Mouse (Mus musculus) central nervous system, embryonic 14 days (tissue): ENCODE results near the gene Hey2. TPM values are rescaled to one million over a fixed set of nuclear protein-coding genes. Genes with fewer than 3 reads are reported as not detected.

ENCODE experiments used
- polyA plus RNA-seq: library from polyadenylated mRNA; depleted of rRNA; stranded (reverse); fragments of >200 nt; gene quantifications from 2 replicates; pipeline ENCODE4 v1.2.3, GENCODE M21; 2012; rRNA removed

The Hey2 gene
- 9.1 and 9.6 TPM in 2 replicates for polyA plus RNA-seq

GRCm38 (mm10) chr10:30842643-30843437 lies at the start of gene Hey2:
Gene Hey2 (minus strand): TSS chr10:30842801.

DNA sequence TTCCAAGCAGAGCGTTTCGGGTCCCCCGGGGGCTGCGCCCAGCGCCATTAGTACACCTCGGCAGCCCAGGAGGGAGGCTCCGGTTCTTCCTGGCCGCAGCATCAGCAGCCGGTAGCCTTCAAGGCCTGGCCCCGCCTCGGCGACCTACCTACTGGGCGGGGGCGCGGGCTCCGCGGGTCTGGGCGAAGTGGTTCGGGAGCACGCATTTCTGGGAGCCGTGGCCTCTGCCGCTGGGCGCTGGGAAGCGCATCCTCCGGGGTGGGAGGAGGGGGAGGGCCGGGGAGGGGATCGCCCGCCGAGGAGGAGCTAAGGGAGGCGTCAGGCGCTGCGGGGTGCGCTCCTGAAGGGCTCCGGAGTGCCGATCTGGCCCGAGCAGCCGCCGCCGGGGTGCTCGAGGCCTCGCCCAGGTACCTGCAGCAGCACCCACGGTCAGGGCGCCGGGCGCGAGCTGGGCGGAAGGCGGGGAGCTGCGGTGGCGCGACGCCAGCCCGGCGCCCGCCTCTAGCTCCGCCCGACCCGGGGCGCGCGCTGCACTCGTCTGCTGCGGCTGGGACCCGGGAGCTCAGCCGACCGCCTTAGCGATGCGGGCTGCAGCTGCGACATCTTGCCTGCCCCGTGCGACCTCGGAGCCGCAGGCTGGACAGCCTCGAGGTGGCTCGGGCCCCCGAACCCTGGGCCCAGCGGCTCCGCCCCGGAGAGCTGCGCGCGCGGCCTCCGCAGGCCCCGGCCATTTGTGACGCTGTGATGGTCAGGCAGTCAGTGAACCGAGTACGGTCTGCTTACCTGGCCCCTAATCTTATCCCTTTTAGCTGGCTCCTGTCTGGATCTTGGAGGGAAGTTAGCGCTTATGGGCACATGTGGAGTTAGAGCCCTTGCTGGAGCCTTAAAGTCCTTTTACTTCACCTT lies 39.7 kb downstream of the Hey2 start, which contains the start of gene Ncoa7:
Gene Ncoa7 (minus strand): TSS at position 646 of the 906 bp plus-strand sequence.

Other genes with a start within 250 kb of the Hey2 start
- 8.4 and 8.5 TPM in 2 replicates for gene Trmt11, start 242.1 kb downstream of the Hey2 start, polyA plus RNA-seq
- gene Hint3, start 213.2 kb downstream of the Hey2 start, polyA plus RNA-seq, result 9.9 and 10.4 TPM in 2 replicates
- 15.3 and 17.0 TPM in 2 replicates for gene Ncoa7, start 39.5 kb downstream of the Hey2 start, polyA plus RNA-seq